9 mouse cellular contexts compared by ENCODE assay signal in genomic region chr9:58369644-58370043, GRCm38 (mm10). TPM values are rescaled to one million over a fixed set of nuclear protein-coding genes. Genes with fewer than 3 reads are reported as not detected.
A peak's percentile ranks its signal among the peaks of the same experiment; 100 is the strongest.
DNase-seq lines count a peak whose midpoint lies in the region; ATAC-seq lines count a peak whose summit lies in the region.
"Had no signal": no experiment of that assay in that cellular context is flagged by ENCODE, and none has a peak within 500 bp of the region (broad histone marks: within the 10 kb centered on the region; RNA-seq: fewer than 3 reads in every experiment).

No protein-coding gene starts in this region.

- no peak overlapping the region for H3K27ac ChIP-seq in limb, embryonic 11.5 days (replicated peaks; ENCODE audit: low read depth, low read length)

- ATAC-seq in limb, embryonic 11.5 days (ENCODE audit: insufficient number of reproducible peaks, low FRiP score, low TSS enrichment, low read depth), result no peak
- no peak for ATAC-seq in activated CD4-positive, CD25-positive, alpha-beta regulatory T cell, adult 4 months

- H3K4me1 ChIP-seq in limb, embryonic 11.5 days (ENCODE audit: control insufficient read depth, insufficient read depth, low read length), result no peaks in the 10 kb centered on the region

- no peak overlapping the region for H3K4me3 ChIP-seq in limb, embryonic 11.5 days (ENCODE audit: low read depth, low read length)

- WGBS in limb, embryonic 11.5 days, result 46% methylated on average over 6 of the region's 6 CpGs

- H3K9ac ChIP-seq in limb, embryonic 11.5 days (ENCODE audit: low read length), result no peak overlapping the region

- no peaks in the 10 kb centered on the region for H3K27me3 ChIP-seq in limb, embryonic 11.5 days (ENCODE audit: control insufficient read depth, insufficient read depth, low read length)

- no peak overlapping the region for H3K4me2 ChIP-seq in limb, embryonic 11.5 days (ENCODE audit: low read depth, severe bottlenecking)

- DNase-seq in adrenal gland, adult (ENCODE audit: inconsistent age in 2 of 2, low spot score in 1 of 2), result peak; percentile 12 to 73
- no peak for DNase-seq in adrenal gland, adult 8-10 months
- peak; percentile 17 to 24 for DNase-seq in left cerebral cortex, adult 18-20 months (ENCODE audit: low spot score in 2 of 2)
- no peak for DNase-seq in left cerebral cortex, adult 8-10 months (ENCODE audit: low spot score in 2 of 2)
- DNase-seq in MEL-GATA-1-ER (ENCODE audit: extremely low read depth, low read depth), result peak; percentile 14
- DNase-seq in embryo, embryonic 9.5 days (ENCODE audit: extremely low spot score), result peak; percentile 36
- peak; percentile 51 for DNase-seq in limb, embryonic 11.5 days (ENCODE audit: low spot score)

- H3K9me3 ChIP-seq in limb, embryonic 11.5 days (ENCODE audit: control insufficient read depth, low read length), result no peaks in the 10 kb centered on the region

- H3K36me3 ChIP-seq in limb, embryonic 11.5 days (ENCODE audit: control insufficient read depth, insufficient read depth, low read length), result no peaks in the 10 kb centered on the region

RNA-seq across cellular contexts. Expression of gene Tbc1d21, which starts 0.6 kb away (rescaled TPM):
- not detected for total RNA-seq in adrenal gland, adult 8-10 months (2022)
- not detected for total RNA-seq in left cerebral cortex, adult 18-20 months (2021)
- total RNA-seq in left cerebral cortex, adult 8-10 months (2022), result not detected
- polyA plus RNA-seq in limb, embryonic 11.5 days (2014; fragmentation: Nextera tagmentation; extraction: Ambion mirVana), result not detected in 2 replicates
- polyA plus RNA-seq in activated CD4-positive, CD25-positive, alpha-beta regulatory T cell, adult 4 months (2017; shearing (Covaris generic)), result not detected
- polyA plus RNA-seq: heart, embryonic 14.5 days had no signal

RNA-seq across cellular contexts. Expression of gene Loxl1, which starts 56.7 kb away (rescaled TPM):
- total RNA-seq in adrenal gland, adult 8-10 months (2022), result 10 to 100 TPM; 20.4 to 28.6 (median 23.0) TPM
- total RNA-seq in left cerebral cortex, adult 18-20 months (2021), result 1 to 10 TPM; 1.5 to 2.8 TPM
- total RNA-seq in left cerebral cortex, adult 8-10 months (2022), result 1 to 10 TPM; 1.8 to 3.0 (median 2.3) TPM
- 15.1 and 16.0 TPM in 2 replicates for polyA plus RNA-seq in limb, embryonic 11.5 days (2014; fragmentation: Nextera tagmentation; extraction: Ambion mirVana)
- polyA plus RNA-seq in activated CD4-positive, CD25-positive, alpha-beta regulatory T cell, adult 4 months (2017; shearing (Covaris generic)), result not detected

Comparison
In these comparisons a context has a peak if more than half of its experiments do, and no peak if none do; other contexts are left out.
1. DNase-seq: peak in adrenal gland, adult (2 of 2), left cerebral cortex, adult 18-20 months (2 of 2), MEL-GATA-1-ER (single experiment), embryo, embryonic 9.5 days (single experiment) and limb, embryonic 11.5 days (single experiment); none in adrenal gland, adult 8-10 months (single experiment) and left cerebral cortex, adult 8-10 months (0 of 2).
2. RNA of gene Loxl1, which starts 56.7 kb away (total RNA-seq): 20.4 to 28.6 TPM in adrenal gland, adult 8-10 months; 1.8 to 3.0 TPM in left cerebral cortex, adult 8-10 months and 1.5 to 2.8 TPM in left cerebral cortex, adult 18-20 months; every median in the first group is over 4 times any median in the second.